Mouse (Mus musculus) hindbrain, postnatal 0 days (tissue): ENCODE results near the gene Acbd6. TPM values are rescaled to one million over a fixed set of nuclear protein-coding genes. Genes with fewer than 3 reads are reported as not detected.

Source experiments
- ATAC-seq: fragments of 200-750 bp; cut with Nextera tagmentation; 2 replicates; pipeline ENCODE4 v1.8.0; 2017; ENCODE audit warnings: mild to moderate bottlenecking, moderate TSS enrichment, moderate library complexity
- DNase-seq: peaks from one replicate; pipeline ENCODE4 v3.0.0-alpha.2; 2015; ENCODE audit warnings: low spot score
- H3K27ac ChIP-seq: fragments of 300-500 bp; sonication (generic); 2 replicates; pipeline ENCODE4 v1.5.1; 2014; ENCODE audit warnings: mild to moderate bottlenecking
- H3K27me3 ChIP-seq: fragments of 300-500 bp; sonication (generic); 2 replicates; pipeline ENCODE4 v1.6.1; 2014; ENCODE audit warnings: low read length, mixed read lengths; ENCODE audit not compliant: insufficient read depth
- H3K36me3 ChIP-seq: fragments of 300-500 bp; sonication (generic); 2 replicates; pipeline ENCODE4 v1.6.1; 2014; ENCODE audit warnings: low read length, mixed read lengths; ENCODE audit not compliant: insufficient read depth
- H3K4me1 ChIP-seq: fragments of 300-500 bp; sonication (generic); 2 replicates; pipeline ENCODE4 v1.6.1; 2014; ENCODE audit warnings: antibody characterized with exemption, low read length, mixed read lengths; ENCODE audit not compliant: insufficient read depth
- H3K4me2 ChIP-seq: fragments of 300-500 bp; sonication (generic); 2 replicates; pipeline ENCODE4 v1.6.1; 2014; ENCODE audit warnings: low read depth, mild to moderate bottlenecking, low read length, moderate library complexity, mixed read lengths
- H3K4me3 ChIP-seq: fragments of 300-500 bp; sonication (generic); 2 replicates; pipeline ENCODE4 v1.5.1; 2014; ENCODE audit warnings: low read length
- H3K9ac ChIP-seq: fragments of 300-500 bp; sonication (generic); replicated peaks from 2 replicates; pipeline ENCODE4 v1.6.1; 2014; ENCODE audit warnings: mild to moderate bottlenecking, low read length, moderate library complexity, mixed read lengths
- H3K9me3 ChIP-seq: fragments of 300-500 bp; sonication (generic); 2 replicates; pipeline ENCODE4 v1.6.1; 2016; ENCODE audit warnings: low read length, mixed read lengths
- CTCF ChIP-seq: IDR thresholded peaks from 2 replicates; pipeline ENCODE4 v1.5.1; 2016; ENCODE audit warnings: antibody characterized with exemption, control low read depth, low read depth
- WGBS: fragments of 180-500 bp; shearing (Covaris S2); extraction: QIAGEN DNeasy Blood & Tissue Kit; methylation state at CpG from one replicate; pipeline ENCODE4 v1.1.7; 2014; 5-methylcytosine and 5-hydroxymethylcytosine counted together
- polyA plus RNA-seq: library from polyadenylated mRNA; unstranded; fragments of >200 nt; fragmentation: Nextera tagmentation; extraction: Ambion mirVana; gene quantifications from 2 replicates; pipeline ENCODE4 v1.2.1, GENCODE M21; 2015
- total RNA-seq: library from RNA; depleted of rRNA; stranded (reverse); fragments of >200 nt; gene quantifications from 2 replicates; pipeline ENCODE4 v1.2.3, GENCODE M21; 2014

Acbd6 gene
- total and polyA plus RNA-seq, 2 experiments from 2014 or later, result 118 to 119 TPM

GRCm38 (mm10) chr1:155532396-155532795 is 25.5 kb upstream of the Acbd6 start:
- H3K4me1 ChIP-seq, result peaks cover 12% of the 10 kb centered on the region; the same call in 1 of the 2 replicates
- 85% methylated on average over 5 of the region's 5 CpGs for WGBS
- ATAC-seq, result no peak
- DNase-seq, result no peak
- no peak overlapping the region for H3K27ac ChIP-seq
- no peaks in the 10 kb centered on the region for H3K36me3 ChIP-seq
- H3K27me3 ChIP-seq, result no peaks in the 10 kb centered on the region
- no peaks in the 10 kb centered on the region for H3K9me3 ChIP-seq
- no peak overlapping the region for H3K9ac ChIP-seq
- TF ChIP-seq CTCF, result no peak
- no peak overlapping the region for H3K4me3 ChIP-seq
- H3K4me2 ChIP-seq, result no peak overlapping the region

GRCm38 (mm10) chr1:155532833-155533688 is 24.9 kb upstream of the Acbd6 start:
- DNase-seq, result no peak
- ATAC-seq, result no peak
- H3K4me2 ChIP-seq, result no peak overlapping the region
- H3K36me3 ChIP-seq, result no peaks in the 10 kb centered on the region
- no peak overlapping the region for H3K4me3 ChIP-seq
- H3K9ac ChIP-seq, result no peak overlapping the region
- no peak overlapping the region for H3K27ac ChIP-seq
- TF ChIP-seq CTCF, result no peak
- peaks cover 12% of the 10 kb centered on the region; the same call in 1 of the 2 replicates for H3K4me1 ChIP-seq
- no peaks in the 10 kb centered on the region for H3K27me3 ChIP-seq
- 81% methylated on average over 9 of the region's 9 CpGs for WGBS
- no peaks in the 10 kb centered on the region for H3K9me3 ChIP-seq

- WGBS, result 86% methylated on average over 3 of the region's 3 CpGs
Measured at GRCm38 (mm10) chr1:155533689-155533965, 24.3 kb upstream of the Acbd6 start.

GRCm38 (mm10) chr1:155537005-155537642 is 20.8 kb upstream of the Acbd6 start:
- H3K36me3 ChIP-seq, result no peaks in the 10 kb centered on the region
- H3K4me1 ChIP-seq, result no peaks in the 10 kb centered on the region
- ATAC-seq (no peak), DNase-seq (peak; percentile 82)
- TF ChIP-seq CTCF, result peak; percentile 90
- 1% methylated on average over 2 of the region's 2 CpGs for WGBS
- no peak overlapping the region for H3K9ac ChIP-seq
- no peaks in the 10 kb centered on the region for H3K9me3 ChIP-seq
- no peak overlapping the region for H3K27ac ChIP-seq
- H3K4me2 ChIP-seq, result no peak overlapping the region
- H3K27me3 ChIP-seq, result no peaks in the 10 kb centered on the region
- H3K4me3 ChIP-seq, result no peak overlapping the region

More at GRCm38 (mm10) chr1:155533689-155533965, 24.3 kb upstream of the Acbd6 start:
- no peak overlapping the region for H3K4me2 ChIP-seq
- ATAC-seq, result no peak
- H3K9me3 ChIP-seq, result no peaks in the 10 kb centered on the region
- no peaks in the 10 kb centered on the region for H3K27me3 ChIP-seq
- no peak for DNase-seq
- TF ChIP-seq CTCF, result no peak
- no peak overlapping the region for H3K9ac ChIP-seq
- H3K27ac ChIP-seq, result no peak overlapping the region
- H3K4me1 ChIP-seq, result peaks cover 9% of the 10 kb centered on the region; the same call in 1 of the 2 replicates
- H3K36me3 ChIP-seq, result no peaks in the 10 kb centered on the region
- no peak overlapping the region for H3K4me3 ChIP-seq

- DNase-seq, result no peak
- WGBS, result 67% methylated on average over 7 of the region's 7 CpGs
- H3K4me1 ChIP-seq, result no peaks in the 10 kb centered on the region
- no peak for ATAC-seq
- H3K9me3 ChIP-seq, result no peaks in the 10 kb centered on the region
- H3K4me2 ChIP-seq, result no peak overlapping the region
- no peak overlapping the region for H3K27ac ChIP-seq
- H3K9ac ChIP-seq, result no peak overlapping the region
- H3K27me3 ChIP-seq, result no peaks in the 10 kb centered on the region
- no peak overlapping the region for H3K4me3 ChIP-seq
- TF ChIP-seq CTCF, result no peak
- no peaks in the 10 kb centered on the region for H3K36me3 ChIP-seq
Measured at GRCm38 (mm10) chr1:155538006-155538405, 19.9 kb upstream of the Acbd6 start.

GRCm38 (mm10) chr1:155557642-155558011 is 293 bp upstream of the Acbd6 start:
- peak overlapping the region; percentile 95 for H3K9ac ChIP-seq
- WGBS, result 54% methylated on average over 9 of the region's 9 CpGs
- peak overlapping the region; percentile 93 for H3K4me2 ChIP-seq
- H3K4me3 ChIP-seq, result peak overlapping the region; percentile 98
- peak; percentile 19; the same call in 1 of the 2 replicates for TF ChIP-seq CTCF
- peak overlapping the region; percentile 86 for H3K27ac ChIP-seq
- H3K4me1 ChIP-seq, result peaks cover 10% of the 10 kb centered on the region; the same call in 1 of the 2 replicates
- DNase-seq (no peak), ATAC-seq (peak; percentile 43)
- H3K36me3 ChIP-seq, result no peaks in the 10 kb centered on the region
- no peaks in the 10 kb centered on the region for H3K27me3 ChIP-seq
- no peaks in the 10 kb centered on the region for H3K9me3 ChIP-seq

GRCm38 (mm10) chr1:155560021-155560420 is 2.1 kb downstream of the Acbd6 start:
- no peak overlapping the region for H3K4me3 ChIP-seq
- 85% methylated on average over 4 of the region's 4 CpGs for WGBS
- no peak for DNase-seq

More at GRCm38 (mm10) chr1:155560021-155560420, 2.1 kb downstream of the Acbd6 start:
- Histone ChIP-seq H3K4me2 (peak overlapping the region; percentile 93), H3K4me1 (peaks cover 10% of the 10 kb centered on the region; the same call in 1 of the 2 replicates), H3K9ac (no peak overlapping the region), H3K36me3 (no peaks in the 10 kb centered on the region), H3K27me3 (no peaks in the 10 kb centered on the region), H3K9me3 (no peaks in the 10 kb centered on the region), H3K27ac (no peak overlapping the region)
- no peak for TF ChIP-seq CTCF
- no peak for ATAC-seq
